Mouse (Mus musculus): Measurements from ENCODE around the gene St3gal6.

Gene St3gal6

DNA sequence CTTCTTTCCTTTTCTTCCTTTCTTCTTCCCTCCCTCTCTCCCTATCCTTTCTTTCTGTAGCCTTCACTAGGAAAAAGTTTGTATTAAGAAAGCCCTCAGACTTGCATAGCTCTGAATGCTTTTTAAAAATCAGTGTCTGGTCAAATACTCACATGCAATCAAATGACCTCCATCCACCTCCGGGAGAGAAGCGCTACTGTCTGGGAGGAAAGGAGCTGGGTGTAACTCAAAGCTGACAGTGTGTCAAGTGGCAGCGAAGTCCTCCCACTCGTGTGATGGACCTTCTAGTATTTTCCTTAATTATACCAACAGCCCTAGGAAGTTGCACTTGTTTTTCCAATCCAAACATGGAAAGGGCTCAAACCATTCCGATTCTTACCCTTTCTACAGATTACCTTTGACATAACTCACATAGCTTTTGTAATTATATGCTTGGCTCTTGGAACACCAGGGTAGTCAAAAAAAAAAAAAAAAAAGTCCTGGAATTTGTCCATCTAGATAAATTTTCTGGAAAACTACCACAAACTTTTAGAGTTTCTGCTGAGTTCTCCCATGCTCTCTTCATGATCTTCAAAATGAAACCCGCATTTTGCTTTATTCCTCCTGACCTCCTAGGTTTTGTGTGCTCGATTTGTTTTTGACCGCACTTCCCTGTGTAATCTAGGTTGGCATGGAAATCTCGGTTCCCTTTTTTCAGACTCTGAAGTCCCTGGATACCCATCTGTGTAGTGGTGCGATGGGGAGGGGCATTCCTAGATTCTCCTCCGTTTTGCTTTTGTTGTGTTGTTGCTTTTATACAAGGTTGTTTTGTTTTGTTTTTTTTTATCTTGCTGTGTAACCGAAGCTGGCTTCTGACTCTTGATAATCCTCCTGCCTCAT lies at the start of gene St3gal6:
TSS of gene St3gal6 (minus strand) at position 272 of the 879 bp plus-strand sequence.
- no peak for DNase-seq (ENCODE audit: extremely low spot score, low read depth, low spot score)

DNA sequence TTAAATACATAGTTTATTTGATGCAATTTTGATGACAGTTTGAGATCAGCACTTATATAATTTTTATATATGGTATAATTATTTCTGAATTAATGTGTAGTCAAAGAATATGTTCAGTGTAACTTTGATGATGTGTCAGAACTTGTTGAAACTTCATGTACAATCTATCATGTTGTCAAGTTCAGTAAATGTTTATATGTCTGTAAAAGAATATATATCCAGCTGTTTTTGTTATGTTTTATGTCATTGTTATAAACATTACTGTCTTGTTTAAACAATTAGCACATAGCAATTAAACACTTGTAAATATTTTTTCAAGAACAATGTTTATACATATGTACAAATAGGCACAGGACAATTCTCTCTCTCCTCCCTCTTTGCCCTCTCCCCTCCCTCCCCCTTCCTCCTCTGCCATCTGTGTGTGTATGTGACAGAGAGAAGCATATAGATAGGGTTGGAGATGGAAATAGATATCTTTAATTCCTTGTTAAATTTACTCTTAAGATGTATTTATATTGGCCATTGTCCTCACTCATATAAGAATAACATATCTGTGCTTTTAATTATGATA lies 46.7 kb upstream of the St3gal6 start:
- DNase-seq (ENCODE audit: extremely low spot score, low read depth, low spot score): no peak

DNA sequence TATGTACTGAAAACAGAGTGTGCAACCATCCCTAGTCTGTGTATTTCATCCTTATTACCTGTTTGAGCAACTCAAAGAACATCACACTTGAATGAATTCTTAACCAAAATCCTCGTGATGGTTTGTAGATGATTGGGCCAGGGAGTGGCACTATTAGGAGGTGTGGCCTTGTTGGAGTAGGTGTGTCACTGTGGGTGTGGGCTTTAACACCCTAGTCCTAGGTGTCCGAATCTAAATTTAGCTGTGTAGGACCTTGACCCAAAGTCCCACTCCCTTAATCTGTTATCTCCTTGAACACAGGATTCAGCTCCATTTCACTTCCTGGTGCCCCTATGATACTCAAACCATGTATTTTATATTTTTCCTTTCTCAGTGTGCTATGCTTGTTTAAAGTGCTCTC lies 37.2 kb upstream of the St3gal6 start:
- DNase-seq (ENCODE audit: extremely low spot score, low read depth, low spot score): no peak

DNA sequence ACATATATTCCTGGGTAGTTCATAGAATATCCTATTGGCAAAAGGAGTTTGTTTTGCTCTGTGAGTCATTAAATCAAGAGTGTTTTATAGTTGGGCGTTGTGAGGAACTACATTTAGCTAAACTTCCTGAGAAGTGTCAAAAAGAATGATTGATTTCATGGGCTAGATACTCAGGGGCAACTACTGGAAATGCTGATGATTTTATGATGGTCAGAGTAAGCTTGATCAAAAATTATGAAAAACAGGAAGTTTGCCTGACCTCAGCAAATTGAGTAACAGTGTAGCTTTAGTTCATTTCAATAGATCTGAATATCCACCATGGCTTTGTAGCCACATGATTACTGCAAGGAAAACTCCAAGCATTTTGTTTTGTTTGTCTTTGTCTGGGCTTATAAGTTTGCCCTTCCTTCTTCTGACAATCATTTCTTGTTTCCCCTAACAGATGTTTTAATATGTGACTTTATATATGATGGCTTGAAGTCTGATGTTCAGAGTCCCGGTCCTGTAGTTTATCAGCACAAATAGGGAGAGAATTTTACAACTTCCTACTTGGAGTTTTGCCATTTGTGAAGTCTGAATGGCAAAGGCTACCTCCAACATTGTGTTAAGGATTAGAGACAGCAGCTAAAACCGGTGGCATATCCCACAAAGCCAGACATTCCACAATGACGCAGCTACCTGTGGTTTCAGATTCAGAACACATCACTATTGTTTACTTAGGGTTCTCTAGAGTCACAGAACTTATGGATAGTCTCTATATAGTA lies 32.2 kb upstream of the St3gal6 start:
- DNase-seq (ENCODE audit: extremely low spot score, low read depth, low spot score): no peak

DNA sequence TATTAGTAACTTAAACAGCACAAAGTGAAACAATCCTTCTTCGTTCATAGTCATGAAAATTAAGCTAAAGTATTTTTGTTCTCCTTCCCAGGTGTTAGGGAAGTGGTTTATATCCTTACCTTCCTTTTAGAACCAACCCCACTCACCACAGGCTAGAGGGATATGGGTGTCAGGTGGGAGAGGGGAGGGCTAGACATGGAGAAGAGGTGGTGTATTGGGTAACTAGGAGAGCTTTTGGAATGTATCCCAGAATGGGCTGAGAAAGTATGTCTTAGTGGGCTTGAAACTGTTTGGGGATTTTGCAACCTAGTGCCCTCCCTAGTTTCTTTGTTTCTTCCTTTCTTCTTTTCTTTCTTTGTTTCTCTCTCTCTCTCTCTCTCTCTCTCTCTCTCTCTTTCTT lies 30.6 kb upstream of the St3gal6 start:
- no peak for DNase-seq (ENCODE audit: extremely low spot score, low read depth, low spot score)

DNA sequence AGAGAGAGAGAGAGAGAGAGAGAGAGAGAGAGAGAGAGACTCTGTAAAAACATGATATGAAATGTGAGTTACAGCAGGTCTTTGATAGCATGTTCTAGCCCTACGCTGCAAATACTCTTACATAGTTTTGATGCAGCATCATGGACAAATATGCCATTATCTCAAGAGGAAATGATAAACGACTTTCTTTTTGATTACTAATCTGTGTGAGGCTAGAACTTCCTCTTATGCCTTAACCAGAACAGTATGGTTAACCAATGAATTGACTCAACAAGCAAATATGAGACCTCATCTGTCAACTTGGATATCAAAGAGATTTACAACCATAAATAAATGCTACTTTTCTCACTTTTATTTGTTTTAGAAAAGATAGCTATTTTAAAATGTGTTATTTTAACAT lies 24.0 kb upstream of the St3gal6 start:
- no peak for DNase-seq (ENCODE audit: extremely low spot score, low read depth, low spot score)

DNA sequence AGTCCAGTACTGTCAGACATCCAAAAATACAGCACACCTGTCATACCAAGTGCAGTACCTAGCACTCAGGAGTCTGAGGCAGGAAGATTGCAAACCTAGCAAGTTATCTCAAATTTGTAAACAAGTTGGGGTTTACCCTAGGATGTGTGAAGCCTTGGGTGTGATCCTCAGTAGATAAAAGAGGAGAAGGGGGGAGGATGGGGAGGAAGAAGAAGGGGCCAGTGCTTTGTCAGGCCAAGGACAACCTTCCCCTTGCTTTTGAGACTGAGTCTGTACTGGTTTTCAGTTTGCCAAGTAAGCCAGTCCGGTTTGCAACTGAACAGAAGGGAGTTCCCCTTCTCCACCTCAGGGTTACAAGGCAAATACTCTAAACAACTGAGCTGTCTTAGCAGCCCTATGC lies 22.1 kb upstream of the St3gal6 start:
- no peak for DNase-seq (ENCODE audit: extremely low spot score, low read depth, low spot score)

DNA sequence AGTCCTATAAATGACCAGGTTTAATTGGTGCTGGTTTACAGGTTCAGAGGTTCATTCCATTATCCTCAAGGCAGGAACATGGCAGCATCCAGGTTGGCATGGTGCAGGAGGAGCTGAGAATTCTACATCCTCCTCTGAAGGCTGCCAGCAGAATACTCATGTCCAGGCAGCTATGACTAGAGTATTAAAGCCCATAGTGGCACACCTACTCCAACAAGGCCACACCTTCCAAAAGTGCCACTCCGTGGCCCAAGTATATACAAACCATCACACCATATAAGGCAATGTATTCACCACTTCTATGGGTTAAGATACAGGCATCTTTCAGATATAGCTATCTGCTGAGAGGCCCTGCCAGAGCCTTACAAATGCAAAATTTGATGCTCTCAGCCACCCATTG lies 15.4 kb upstream of the St3gal6 start:
- DNase-seq (ENCODE audit: extremely low spot score, low read depth, low spot score): no peak

DNA sequence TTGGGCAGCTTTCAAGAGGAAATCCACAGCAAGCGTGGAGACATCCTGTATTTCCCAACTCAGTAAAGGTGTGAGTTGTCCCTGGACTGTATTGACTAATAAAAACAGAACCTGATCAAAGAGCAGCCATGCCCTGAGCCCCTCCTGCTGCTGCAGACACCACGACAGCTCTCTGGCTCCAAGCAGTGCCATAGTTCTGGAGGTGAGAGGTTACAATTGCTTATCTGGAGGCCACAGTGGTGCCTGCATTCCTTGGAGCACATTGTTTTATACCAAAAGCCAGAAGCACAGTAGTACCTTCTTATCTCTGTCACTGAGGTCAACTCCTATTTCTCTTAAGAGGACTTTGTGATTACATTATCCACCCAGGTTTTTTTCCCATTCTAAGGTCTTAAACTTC lies 15.0 kb upstream of the St3gal6 start:
- DNase-seq (ENCODE audit: extremely low spot score, low read depth, low spot score): no peak

DNA sequence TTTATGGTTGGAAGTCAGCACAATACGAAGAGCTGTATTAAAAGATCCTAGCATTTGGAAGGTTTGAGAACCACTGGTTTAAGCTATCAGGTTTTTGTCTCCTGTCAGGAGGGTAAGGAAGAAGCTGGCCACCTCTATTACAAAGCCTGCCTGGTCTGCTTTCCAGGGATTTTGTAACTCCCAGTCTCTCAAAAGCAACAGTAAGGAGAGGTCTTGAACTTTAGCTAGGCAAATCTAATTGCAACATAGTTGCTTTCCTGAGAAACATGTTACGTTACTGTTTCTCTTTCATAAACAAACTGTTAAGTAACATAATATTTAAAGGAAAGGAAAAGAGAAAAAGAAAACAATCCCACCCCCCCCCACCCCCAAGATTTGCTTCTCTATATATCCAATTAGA lies 12.0 kb upstream of the St3gal6 start:
- DNase-seq (ENCODE audit: extremely low spot score, low read depth, low spot score): no peak

DNA sequence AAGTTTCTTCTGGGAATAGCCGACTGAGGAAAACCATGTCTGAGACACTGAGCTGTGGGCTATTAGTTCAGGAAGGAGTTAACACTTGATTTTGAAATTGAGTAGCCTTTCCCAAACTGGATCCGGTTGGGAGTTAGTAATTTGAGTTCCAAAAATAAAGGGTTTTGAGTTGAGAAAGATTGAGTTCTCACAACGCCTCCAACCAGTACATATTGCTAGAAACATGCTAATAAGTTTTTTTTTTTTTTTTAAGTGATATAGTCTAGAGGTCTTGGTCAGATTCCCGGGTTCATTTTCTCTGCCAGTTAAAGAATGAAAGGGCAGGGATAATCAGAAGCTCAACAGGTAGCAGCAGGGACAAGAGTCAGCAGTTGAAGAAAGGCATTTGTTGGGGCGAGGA lies 11.2 kb upstream of the St3gal6 start:
- DNase-seq (ENCODE audit: extremely low spot score, low read depth, low spot score): no peak

DNA sequence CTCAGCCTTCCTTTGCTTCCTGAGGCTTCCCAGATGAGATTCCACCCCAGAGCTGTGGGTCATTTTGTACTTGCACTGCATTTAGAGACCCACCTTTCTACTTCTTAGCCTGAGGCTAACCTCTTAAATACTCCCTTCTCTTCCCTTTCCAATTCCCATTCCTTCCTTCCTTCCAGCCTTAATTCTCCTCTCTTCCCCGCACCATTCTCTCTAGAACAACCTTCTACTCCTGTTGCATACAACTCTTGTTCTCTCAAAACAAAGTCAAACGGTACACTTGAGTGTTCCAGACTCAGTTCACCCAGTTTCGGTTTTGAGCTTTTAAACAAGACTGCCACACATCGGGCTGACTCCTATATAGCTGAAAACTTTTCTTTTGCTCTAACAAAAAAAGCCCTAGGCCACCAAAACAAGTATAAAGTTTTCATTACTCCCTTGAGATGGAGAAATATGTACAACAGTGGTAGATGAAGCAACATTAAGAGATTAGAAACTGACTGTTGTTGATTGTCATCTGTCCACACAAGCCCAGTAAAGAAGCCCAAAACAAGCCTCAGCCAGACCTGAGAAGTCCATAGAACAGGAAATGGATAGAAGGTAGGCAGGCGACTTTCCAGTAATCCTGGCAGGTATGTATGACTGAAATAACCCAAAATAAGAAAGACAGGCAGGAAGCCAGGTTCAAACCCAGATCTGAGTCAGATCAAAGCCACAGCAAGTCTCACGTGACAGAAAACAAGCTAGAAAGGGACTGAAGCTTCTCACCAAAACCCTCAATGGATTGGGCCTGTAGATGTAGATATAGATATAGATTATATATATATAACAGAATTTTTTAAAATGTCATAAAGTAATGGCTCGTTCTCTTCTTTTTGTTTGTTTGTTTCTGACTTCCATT lies 10.5 kb upstream of the St3gal6 start:
- no peak for DNase-seq (ENCODE audit: extremely low spot score, low read depth, low spot score)

DNA sequence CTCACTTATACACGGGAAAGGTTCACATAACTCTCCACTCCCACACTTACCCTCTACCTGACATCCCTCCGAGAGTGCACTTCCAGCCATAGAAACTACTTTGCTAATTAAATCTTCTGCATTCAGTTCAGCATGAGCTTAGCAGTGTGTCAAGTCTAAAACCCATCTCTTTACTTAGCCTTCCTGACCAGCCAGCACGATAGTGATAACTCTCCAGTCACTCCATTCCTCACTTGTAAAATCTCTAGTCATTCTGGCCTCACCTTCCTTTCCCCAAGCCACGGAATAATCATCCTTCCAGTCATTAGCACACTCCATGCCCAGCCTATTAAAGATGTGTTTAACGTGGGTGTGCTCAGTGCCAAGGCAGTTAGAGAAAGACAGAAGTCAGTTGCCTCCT lies 9.7 kb upstream of the St3gal6 start:
- no peak for DNase-seq (ENCODE audit: extremely low spot score, low read depth, low spot score)

DNA sequence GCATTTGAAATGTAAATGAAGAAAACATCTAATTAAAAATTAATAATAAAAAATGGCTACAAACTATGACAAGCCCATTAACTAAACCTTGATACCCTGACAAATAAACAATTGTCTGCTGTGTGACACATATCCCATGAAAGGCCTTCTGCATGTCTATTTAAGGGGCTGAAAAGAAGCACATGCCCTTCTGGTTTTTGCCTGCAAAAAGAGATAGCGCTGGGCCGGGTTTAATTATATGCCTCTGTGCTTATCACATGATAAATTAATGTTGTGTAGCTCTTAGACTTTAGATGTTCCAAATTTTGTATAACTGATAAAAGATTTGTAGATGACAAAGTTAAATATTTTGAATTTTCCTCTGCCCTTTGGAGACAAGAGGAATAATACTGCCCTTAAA lies 9.2 kb upstream of the St3gal6 start:
- DNase-seq (ENCODE audit: extremely low spot score, low read depth, low spot score): no peak

DNA sequence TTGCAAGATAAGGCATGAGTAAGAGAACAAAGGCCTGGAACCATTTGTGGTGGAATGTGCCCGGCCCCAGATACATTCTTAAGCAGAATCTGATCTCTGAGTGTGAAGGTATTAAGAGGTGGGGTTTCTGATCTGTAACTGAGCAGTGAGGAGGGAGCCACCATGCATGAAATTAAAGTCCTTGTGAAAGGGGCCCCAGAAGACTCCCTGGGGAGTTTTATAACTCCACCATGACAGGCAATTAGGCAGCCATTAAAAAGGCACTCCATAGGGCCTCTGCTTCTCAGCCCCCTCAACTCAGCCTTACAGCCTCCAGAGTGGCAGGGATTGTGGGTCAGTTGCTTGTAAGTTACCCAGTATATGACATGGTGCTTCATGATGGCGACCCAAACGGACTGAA lies 8.5 kb upstream of the St3gal6 start:
- no peak for DNase-seq (ENCODE audit: extremely low spot score, low read depth, low spot score)

DNA sequence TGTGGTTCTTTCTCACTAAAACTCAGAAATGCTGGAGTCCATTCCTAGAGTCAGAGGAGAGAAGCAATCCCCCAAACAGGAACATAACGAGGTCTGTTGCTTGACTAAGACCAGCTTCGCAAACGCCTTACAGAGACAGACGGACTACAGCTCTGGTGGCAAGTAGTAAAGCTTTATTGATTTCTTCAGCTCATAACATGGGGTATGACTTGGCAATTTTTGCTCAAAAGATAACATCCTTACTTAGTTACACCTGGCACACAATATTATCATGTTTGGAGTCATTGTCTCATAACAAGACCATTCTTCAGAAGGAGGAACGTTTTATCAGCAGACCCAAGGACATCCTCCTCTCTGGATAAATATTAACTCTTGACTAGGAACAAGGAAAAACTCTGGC lies 3.8 kb upstream of the St3gal6 start:
- DNase-seq (ENCODE audit: extremely low spot score, low read depth, low spot score): no peak

DNA sequence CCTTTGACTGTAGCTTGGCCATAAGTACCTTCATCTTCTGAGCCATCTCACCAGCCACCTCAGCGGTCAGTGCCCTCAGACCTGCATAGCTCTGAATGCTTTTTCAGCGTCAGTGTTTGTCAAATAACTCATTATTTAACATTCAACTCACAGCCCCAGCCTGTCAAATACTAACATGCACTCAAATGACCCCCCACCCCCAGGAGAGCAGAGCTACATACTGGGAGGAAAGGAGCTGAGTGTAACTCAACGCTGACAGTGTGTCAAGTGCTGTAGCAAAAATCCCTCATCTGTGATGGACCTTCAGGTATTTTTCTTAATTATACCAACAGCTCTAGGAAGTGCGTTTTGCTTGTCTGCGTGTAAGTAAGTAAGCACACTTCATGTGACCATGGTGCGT lies 2.7 kb upstream of the St3gal6 start:
- no peak for DNase-seq (ENCODE audit: extremely low spot score, low read depth, low spot score)

DNA sequence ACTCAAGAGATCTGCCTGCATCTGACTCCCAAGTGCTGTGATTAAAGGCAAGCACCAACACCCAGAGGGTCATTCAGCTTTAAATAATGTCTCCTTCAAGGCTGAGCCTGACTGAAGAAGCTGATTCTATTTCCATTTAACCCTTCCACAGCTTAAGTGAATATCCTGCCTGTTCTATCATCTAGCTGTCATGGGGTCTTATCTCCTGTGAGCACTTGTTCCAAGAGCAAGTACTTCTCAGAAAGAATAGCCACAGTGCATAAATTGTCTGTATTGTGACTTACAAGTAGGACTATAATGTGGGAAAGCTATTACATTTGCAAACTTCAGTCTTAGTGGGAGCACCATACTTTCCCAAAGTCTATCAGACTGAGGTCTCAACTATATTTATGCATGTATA lies 1.8 kb upstream of the St3gal6 start:
- no peak for DNase-seq (ENCODE audit: extremely low spot score, low read depth, low spot score)

DNA sequence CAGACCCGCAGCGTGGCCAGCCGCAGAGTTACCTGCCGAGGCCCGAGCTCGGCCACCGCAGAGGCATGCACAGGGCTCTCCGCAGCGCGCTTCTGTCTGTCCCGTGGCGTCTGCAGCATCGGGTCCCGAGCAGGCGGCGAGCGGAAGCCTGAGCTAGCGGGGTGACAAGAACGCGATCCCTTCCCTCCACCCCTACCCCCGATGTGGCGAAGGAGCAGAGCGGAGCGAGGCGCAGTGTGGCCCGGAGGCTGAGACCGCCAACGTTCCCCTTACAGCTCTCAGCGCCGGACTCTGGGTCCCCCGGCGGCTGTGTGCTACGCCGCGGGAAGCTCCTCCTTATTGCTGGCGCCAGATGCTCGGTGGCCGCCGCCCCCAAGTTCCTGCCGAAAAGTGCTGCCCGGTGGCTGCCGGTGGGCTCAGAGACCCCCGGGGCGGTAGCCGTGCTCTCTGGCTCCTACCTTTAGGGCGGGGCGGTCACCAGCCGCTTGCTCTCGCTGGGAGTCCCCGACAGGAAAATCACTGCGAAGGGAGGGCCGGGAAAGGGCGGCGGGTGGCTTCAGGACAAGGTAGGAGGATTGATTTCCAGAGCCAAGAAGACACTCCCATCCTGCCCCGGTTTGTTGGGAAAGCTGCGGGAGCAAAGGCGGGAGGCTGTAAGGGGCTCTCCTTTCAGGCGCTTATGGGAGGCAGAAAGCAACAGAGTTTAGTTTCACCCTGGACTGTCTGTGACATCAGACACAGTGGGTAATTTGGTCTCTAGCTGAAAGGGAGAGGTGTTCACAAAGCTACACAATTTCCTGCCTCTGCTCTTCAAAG lies 791 bp downstream of the St3gal6 start:
- DNase-seq (ENCODE audit: extremely low spot score, low read depth, low spot score): no peak

DNA sequence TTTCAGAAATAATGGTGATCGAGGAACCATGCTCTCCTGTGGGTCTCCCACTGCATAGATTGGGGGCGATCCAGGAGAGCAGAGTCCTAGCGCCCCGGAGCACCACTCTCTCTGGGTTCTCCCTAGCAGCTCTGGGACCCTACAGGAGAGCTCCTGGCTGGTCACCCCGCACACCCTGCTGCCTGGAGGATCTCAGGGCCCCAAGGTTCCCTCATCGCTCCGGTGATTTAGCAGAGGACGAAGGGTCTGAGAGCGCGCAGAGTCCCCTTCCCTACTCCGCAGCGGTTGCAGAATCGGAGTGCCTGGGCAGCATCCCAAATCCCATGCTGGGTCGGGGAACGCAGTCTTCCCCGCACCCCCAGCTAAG lies 1.4 kb downstream of the St3gal6 start:
- no peak for DNase-seq (ENCODE audit: extremely low spot score, low read depth, low spot score)

Data from hindlimb bud, embryonic 11.5 days (tissue).